ENCODE assay signal across 21 mouse cellular contexts in genomic region chr8:105418992-105419391, GRCm38 (mm10). TPM values are rescaled to one million over a fixed set of nuclear protein-coding genes. Genes with fewer than 3 reads are reported as not detected.
DNase-seq lines count a peak whose midpoint lies in the region; ATAC-seq and TF ChIP-seq lines count a peak whose summit lies in the region.
"Had no signal": no experiment of that assay in that cellular context is flagged by ENCODE, and none has a peak within 500 bp of the region (broad histone marks: within the 10 kb centered on the region; RNA-seq: fewer than 3 reads in every experiment).

No protein-coding gene starts in this region.

- no peak overlapping the region for H3K4me3 ChIP-seq in gastrocnemius, adult 2 months
- H3K4me3 ChIP-seq in liver, embryonic 14.5 days (ENCODE audit: insufficient read depth in 1 of 2, low read depth in 2 of 2, low read length in 2 of 2), result no peak overlapping the region
- H3K4me3 ChIP-seq in liver, embryonic 12.5 days, result no peak overlapping the region
- H3K4me3 ChIP-seq: forebrain, embryonic 12.5 days; limb, embryonic 10.5 days; midbrain, embryonic 12.5 days had no signal

- TF ChIP-seq CTCF in gastrocnemius, adult 2 months (IDR thresholded peaks at IDR 0.05), result peak; percentile 29
- peak; percentile 12; the same call in 1 of the 2 replicates for TF ChIP-seq CTCF in liver, embryonic 14.5 days (IDR thresholded peaks at IDR 0.05; ENCODE audit: low read depth)

- no peak for TF ChIP-seq EP300 in liver, embryonic 14.5 days (IDR thresholded peaks at IDR 0.05; ENCODE audit: low read depth)

- intact Hi-C loops in gastrocnemius, adult 2 months (cut with DNase I), result no loop called here
- intact Hi-C loops in gastrocnemius, postnatal 36 days (cut with DNase I), result no loop called here

- no peak for DNase-seq in gastrocnemius, adult 2 months
- no peak for DNase-seq in gastrocnemius, postnatal 36 days
- DNase-seq in liver, embryonic 14.5 days (ENCODE audit: low read depth in 3 of 3, low spot score in 3 of 3), result no peak
- peak; percentile 19 for DNase-seq in thymus, postnatal 14 days
- DNase-seq in thymus, postnatal 25 days, result no peak
- DNase-seq in right cerebral cortex, adult 18-20 months, result no peak
- no peak for DNase-seq in urinary bladder, postnatal 36 days (ENCODE audit: low spot score in 2 of 2)
- DNase-seq: adrenal gland, postnatal 25 days; cerebellum, adult 8-10 months; embryo, embryonic 11 days; heart, postnatal 10 days; kidney, adult 2 months; right cerebral cortex, postnatal 14 days had no signal

- H3K9ac ChIP-seq in liver, embryonic 14.5 days (replicated peaks), result no peak overlapping the region
- no peak overlapping the region for H3K9ac ChIP-seq in liver, embryonic 12.5 days
- H3K9ac ChIP-seq: forebrain, embryonic 12.5 days; hindbrain, embryonic 14.5 days; midbrain, embryonic 12.5 days had no signal

- no peak overlapping the region for H3K4me2 ChIP-seq in liver, embryonic 14.5 days (ENCODE audit: low read depth)
- H3K4me2 ChIP-seq in liver, embryonic 12.5 days, result no peak overlapping the region
- H3K4me2 ChIP-seq: forebrain, embryonic 12.5 days; hindbrain, embryonic 14.5 days; midbrain, embryonic 12.5 days had no signal

- no peaks in the 10 kb centered on the region for H3K4me1 ChIP-seq in liver, embryonic 14.5 days (replicated peaks; ENCODE audit: control insufficient read depth in 2 of 2, insufficient read depth in 2 of 2, low read length in 1 of 2)
- H3K4me1 ChIP-seq in liver, embryonic 12.5 days, result peaks cover under 1% of the 10 kb centered on the region; the same call in 1 of the 2 replicates
- H3K4me1 ChIP-seq: forebrain, embryonic 12.5 days; limb, embryonic 10.5 days; midbrain, embryonic 12.5 days had no signal

- no peak overlapping the region for H3K27ac ChIP-seq in gastrocnemius, adult 2 months
- H3K27ac ChIP-seq in liver, embryonic 14.5 days, result no peak overlapping the region
- H3K27ac ChIP-seq in liver, embryonic 12.5 days, result no peak overlapping the region
- H3K27ac ChIP-seq: forebrain, embryonic 12.5 days; hindbrain, embryonic 14.5 days; limb, embryonic 10.5 days; midbrain, embryonic 12.5 days had no signal

- H3K27me3 ChIP-seq in liver, embryonic 14.5 days (ENCODE audit: control insufficient read depth, insufficient read depth, low read length), result peaks cover 7% of the 10 kb centered on the region
- H3K27me3 ChIP-seq in liver, embryonic 12.5 days (replicated peaks), result peaks cover 35% of the 10 kb centered on the region

- H3K36me3 ChIP-seq in liver, embryonic 14.5 days (replicated peaks; ENCODE audit: control insufficient read depth, insufficient read depth, low read depth), result no peaks in the 10 kb centered on the region
- no peaks in the 10 kb centered on the region for H3K36me3 ChIP-seq in liver, embryonic 12.5 days
- H3K36me3 ChIP-seq: forebrain, embryonic 12.5 days; limb, embryonic 10.5 days; midbrain, embryonic 12.5 days had no signal

- no peak for ATAC-seq in liver, embryonic 14.5 days (ENCODE audit: insufficient read depth)
- ATAC-seq in liver, embryonic 12.5 days, result no peak

- WGBS in liver, embryonic 14.5 days (ENCODE audit: insufficient replicate concordance), result 63% methylated on average over 2 of the region's 2 CpGs
- WGBS in liver, embryonic 12.5 days (ENCODE audit: insufficient replicate concordance), result 75% methylated on average over 2 of the region's 2 CpGs

- no peaks in the 10 kb centered on the region for H3K9me3 ChIP-seq in liver, embryonic 14.5 days (ENCODE audit: control insufficient read depth, low read length)
- H3K9me3 ChIP-seq in liver, embryonic 12.5 days (replicated peaks), result 0 out of 2 replicates have a peak, but pooled peaks cover 4% of the 10 kb centered on the region
- H3K9me3 ChIP-seq: forebrain, embryonic 12.5 days; limb, embryonic 10.5 days; midbrain, embryonic 12.5 days had no signal

RNA-seq across cellular contexts. Expression of gene Lrrc36, which starts 5.6 kb away (rescaled TPM):
- total RNA-seq in gastrocnemius, adult 2 months (2021), result under 1 TPM; 0.64 to 0.73 TPM
- total RNA-seq in gastrocnemius, postnatal 36 days (2021), result under 1 TPM; 0.54 to 0.71 TPM
- 0.04 and 0.09 TPM in 2 replicates for polyA plus RNA-seq in liver, embryonic 14.5 days (2012; rRNA removed)
- polyA plus RNA-seq in liver, embryonic 14.5 days (2014; fragmentation: Nextera tagmentation; extraction: Ambion mirVana), result 0.08 and 0.10 TPM in 2 replicates
- polyA plus RNA-seq in liver, embryonic 12.5 days (2016; fragmentation: Nextera tagmentation; extraction: Ambion mirVana), result 0.07 and 0.18 TPM in 2 replicates
- polyA plus RNA-seq: limb, embryonic 10.5 days had no signal

RNA-seq across cellular contexts. Expression of gene Kctd19, which starts 5.7 kb away (rescaled TPM):
- under 1 TPM in 1 of 2 experiments, not detected in 1; 0.23 TPM for total RNA-seq in gastrocnemius, adult 2 months (2021)
- total RNA-seq in gastrocnemius, postnatal 36 days (2021), result not detected
- not detected in 2 replicates for polyA plus RNA-seq in liver, embryonic 14.5 days (2012; rRNA removed)
- polyA plus RNA-seq in liver, embryonic 14.5 days (2014; fragmentation: Nextera tagmentation; extraction: Ambion mirVana), result not detected in 2 replicates
- polyA plus RNA-seq in liver, embryonic 12.5 days (2016; fragmentation: Nextera tagmentation; extraction: Ambion mirVana), result not detected in 2 replicates
- total RNA-seq: adrenal gland, postnatal 25 days; layer of hippocampus, postnatal 14 days had no signal
- polyA plus RNA-seq: forebrain, embryonic 12.5 days; hindbrain, embryonic 14.5 days; limb, embryonic 10.5 days; liver, embryonic 16.5 days; midbrain, embryonic 12.5 days had no signal

RNA-seq across cellular contexts. Expression of gene Plekhg4, which starts 45.9 kb away (rescaled TPM):
- not detected for total RNA-seq in gastrocnemius, adult 2 months (2021)
- under 1 TPM in 1 of 2 experiments, not detected in 1; 0.07 TPM for total RNA-seq in gastrocnemius, postnatal 36 days (2021)
- polyA plus RNA-seq in liver, embryonic 14.5 days (2012; rRNA removed), result 0.08 TPM in 2 replicates
- polyA plus RNA-seq in liver, embryonic 14.5 days (2014; fragmentation: Nextera tagmentation; extraction: Ambion mirVana), result 0.06 TPM in 2 replicates
- not detected in 2 replicates for polyA plus RNA-seq in liver, embryonic 12.5 days (2016; fragmentation: Nextera tagmentation; extraction: Ambion mirVana)
- total RNA-seq: heart, adult 8-10 months had no signal
- polyA plus RNA-seq: liver, embryonic 16.5 days had no signal

RNA-seq across cellular contexts. Expression of gene Tppp3, which starts 52.3 kb away (rescaled TPM):
- total RNA-seq in gastrocnemius, adult 2 months (2021), result 10 to 100 TPM; 52.8 to 53.4 TPM
- total RNA-seq in gastrocnemius, postnatal 36 days (2021), result 10 to 100 TPM; 54.1 to 54.9 TPM
- 0.49 and 0.60 TPM in 2 replicates for polyA plus RNA-seq in liver, embryonic 14.5 days (2012; rRNA removed)
- 0.49 and 0.63 TPM in 2 replicates for polyA plus RNA-seq in liver, embryonic 14.5 days (2014; fragmentation: Nextera tagmentation; extraction: Ambion mirVana)
- polyA plus RNA-seq in liver, embryonic 12.5 days (2016; fragmentation: Nextera tagmentation; extraction: Ambion mirVana), result 1.2 and 1.4 TPM in 2 replicates
